1 mouse cellular context compared by ENCODE assay signal in the genomic region with DNA sequence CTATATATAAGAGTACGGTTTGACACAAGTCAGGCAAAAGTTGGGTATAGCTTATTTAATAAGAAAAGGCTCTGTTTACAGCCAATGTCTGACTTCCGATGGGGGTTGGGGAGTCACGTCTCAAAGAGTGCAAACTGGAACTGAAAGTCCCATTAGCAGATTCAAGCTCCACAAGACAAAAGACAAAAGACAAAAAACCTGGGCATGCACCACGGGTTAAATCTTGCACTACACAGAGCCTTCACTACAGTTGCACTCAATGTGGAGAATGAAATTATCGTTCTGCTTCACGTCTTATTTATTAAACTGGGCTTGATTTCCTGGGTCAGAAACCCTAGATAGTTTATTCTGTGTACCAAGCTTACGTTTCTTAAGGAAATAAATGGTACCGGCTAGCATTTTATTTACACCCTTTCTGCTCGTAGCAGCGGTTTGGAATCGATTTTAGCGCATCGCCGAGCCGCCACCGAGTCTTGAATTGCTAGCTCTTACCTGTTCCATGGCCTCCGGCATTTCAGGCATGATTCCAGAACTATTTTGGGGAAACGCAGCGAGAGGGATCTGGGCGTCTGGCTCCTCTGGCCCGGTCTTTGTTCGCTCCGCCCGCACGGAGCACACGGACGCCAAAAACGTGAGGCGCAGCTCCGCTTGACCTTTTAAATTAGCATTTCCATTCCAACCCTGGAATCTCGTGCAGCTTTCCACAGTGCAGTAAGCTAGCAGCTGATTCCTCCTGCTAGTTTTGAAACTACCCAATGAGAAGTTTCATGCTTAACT.
TF ChIP-seq lines count a peak whose summit lies in the region.

No protein-coding gene starts in this region.

TF ChIP-seq in CH12.LX, 34 proteins besides CTCF, POLR2A, EP300 and RAD21 (continued from another document):
- TF ChIP-seq GABPA (IDR thresholded peaks at IDR 0.05; ENCODE audit: insufficient replicate concordance, low read depth, low read length), result no peak
- TF ChIP-seq ELF1 (IDR thresholded peaks at IDR 0.05; ENCODE audit: low read depth, low read length), result peak; percentile 86
- no peak for TF ChIP-seq JUN (IDR thresholded peaks at IDR 0.05; ENCODE audit: insufficient read depth, low read depth, low read length)
- peak; percentile 74 for TF ChIP-seq ETS1 (conservative IDR thresholded peaks at IDR 0.05; ENCODE audit: low read depth, low read length)
- TF ChIP-seq KAT2A (IDR thresholded peaks at IDR 0.05; ENCODE audit: insufficient replicate concordance, low read length), result no peak
- TF ChIP-seq MAFK (IDR thresholded peaks at IDR 0.05; ENCODE audit: insufficient replicate concordance, low read length), result no peak
- no peak for TF ChIP-seq ZMIZ1 (IDR thresholded peaks at IDR 0.05; ENCODE audit: low read depth, low read length)
- peak; percentile 83 for TF ChIP-seq MXI1 (IDR thresholded peaks at IDR 0.05; ENCODE audit: low read depth, low read length)
- TF ChIP-seq NRF1 (IDR thresholded peaks at IDR 0.05; ENCODE audit: low read depth, low read length), result no peak
- peak; percentile 97 for TF ChIP-seq BHLHE40 (IDR thresholded peaks at IDR 0.05; ENCODE audit: low read depth, low read length)
- TF ChIP-seq USF1 (IDR thresholded peaks at IDR 0.05; ENCODE audit: low read depth, low read length), result no peak
- peak; percentile 73 for TF ChIP-seq MYC (IDR thresholded peaks at IDR 0.05; ENCODE audit: low read depth, low read length)
- no peak for TF ChIP-seq UBTF (IDR thresholded peaks at IDR 0.05; ENCODE audit: low read depth, low read length)
- 0 out of 2 replicates have a peak, but pooled peaks have one; percentile 15 for TF ChIP-seq RCOR1 (conservative IDR thresholded peaks at IDR 0.05; ENCODE audit: low read depth, low read length)
- peak; percentile 95 for TF ChIP-seq IRF4 (IDR thresholded peaks at IDR 0.05; ENCODE audit: low read depth, low read length)
- TF ChIP-seq POLR2AphosphoS2 (IDR thresholded peaks at IDR 0.05; ENCODE audit: low read depth, low read length), result no peak
- peak; percentile 61 for TF ChIP-seq TCF12 (IDR thresholded peaks at IDR 0.05; ENCODE audit: low read depth, low read length)
- no peak for TF ChIP-seq JUND (conservative IDR thresholded peaks at IDR 0.05; ENCODE audit: low read depth, low read length)
- peak; percentile 91 for TF ChIP-seq ZC3H11A (IDR thresholded peaks at IDR 0.05; ENCODE audit: low read depth, low read length)
- peak; percentile 71 for TF ChIP-seq ZNF384 (IDR thresholded peaks at IDR 0.05; ENCODE audit: low read depth, low read length)
- TF ChIP-seq CHD1 (IDR thresholded peaks at IDR 0.05; ENCODE audit: low read depth, low read length), result no peak
- TF ChIP-seq SIN3A (IDR thresholded peaks at IDR 0.05; ENCODE audit: low read length), result peak; percentile 96
- TF ChIP-seq MEF2A (IDR thresholded peaks at IDR 0.05; ENCODE audit: borderline replicate concordance, low read depth, low read length), result peak; percentile 72
- peak; percentile 95 for TF ChIP-seq CHD2 (IDR thresholded peaks at IDR 0.05; ENCODE audit: low read length)
- TF ChIP-seq PAX5 (IDR thresholded peaks at IDR 0.05; ENCODE audit: low read length), result no peak
- peak; percentile 81 for TF ChIP-seq HCFC1 (IDR thresholded peaks at IDR 0.05; ENCODE audit: low read depth, low read length)
- no peak for TF ChIP-seq USF2 (conservative IDR thresholded peaks at IDR 0.05; ENCODE audit: low read depth, low read length)
- peak; percentile 33; the same call in 1 of the 2 replicates for TF ChIP-seq MAZ (IDR thresholded peaks at IDR 0.05; ENCODE audit: low read depth, low read length)
TF ChIP-seq in CH12.LX: peak in this region for 18.
